Mouse (Mus musculus): Measurements from ENCODE around the gene Chd6. TPM values are rescaled to one million over a fixed set of nuclear protein-coding genes. Genes with fewer than 3 reads are reported as not detected.

Gene Chd6
- polyA plus RNA-seq, 1 experiment from 2014 or later = 37.0 TPM

Other genes starting within 250 kb of the Chd6 start
- 21.7 and 23.9 TPM in 2 replicates for gene Zhx3, start 236.1 kb downstream of the Chd6 start, polyA plus RNA-seq (2015; fragmentation: Nextera tagmentation; extraction: Ambion mirVana)
- 0.17 TPM in 1 of 2 replicates, not detected in the other for gene Lpin3, start 228.4 kb downstream of the Chd6 start, polyA plus RNA-seq (2015; fragmentation: Nextera tagmentation; extraction: Ambion mirVana)
- 0.43 and 0.52 TPM in 2 replicates for gene Emilin3, start 196.7 kb downstream of the Chd6 start, polyA plus RNA-seq (2015; fragmentation: Nextera tagmentation; extraction: Ambion mirVana)